Comparison of ENCODE assay signal across 17 mouse cellular contexts in the genomic region with DNA sequence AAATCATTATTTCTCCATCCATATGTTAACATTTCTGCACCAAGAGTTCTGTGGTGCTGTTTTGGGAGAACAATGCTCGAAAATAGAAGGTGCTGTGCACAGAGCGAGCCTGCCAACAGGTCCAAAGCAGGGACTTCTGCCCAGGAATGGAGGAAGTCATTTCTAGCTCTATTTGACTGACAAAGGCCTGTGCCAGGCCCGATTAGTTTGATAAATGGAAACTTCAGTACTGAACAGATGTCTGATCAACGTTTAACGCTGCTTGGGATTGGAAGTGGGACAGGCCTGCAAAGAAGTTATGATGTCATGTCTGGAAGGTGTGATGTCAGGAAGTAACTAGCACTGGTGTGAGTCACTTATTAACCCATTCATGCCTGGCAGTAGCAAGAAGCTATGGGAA. TPM values are rescaled to one million over a fixed set of nuclear protein-coding genes. Genes with fewer than 3 reads are reported as not detected.
"Had no signal": no experiment of that assay in that cellular context is flagged by ENCODE, and none has a peak within 500 bp of the region (broad histone marks: within the 10 kb centered on the region; RNA-seq: fewer than 3 reads in every experiment).

No protein-coding gene starts in this region.

- H3K27ac ChIP-seq: kidney, postnatal 0 days; left cerebral cortex, adult 2 months; limb, embryonic 10.5 days; liver, embryonic 15.5 days; midbrain, embryonic 13.5 days had no signal

- H3K4me1 ChIP-seq: limb, embryonic 10.5 days; liver, embryonic 15.5 days had no signal

- H3K4me3 ChIP-seq: left cerebral cortex, adult 2 months; limb, embryonic 10.5 days; liver, embryonic 15.5 days; midbrain, embryonic 13.5 days had no signal

- ATAC-seq: intestine, postnatal 0 days; lung, postnatal 0 days had no signal

- H3K9ac ChIP-seq: liver, embryonic 15.5 days; midbrain, embryonic 13.5 days had no signal

- H3K4me2 ChIP-seq: liver, embryonic 11.5 days; liver, embryonic 15.5 days; midbrain, embryonic 13.5 days had no signal

- H3K36me3 ChIP-seq: limb, embryonic 10.5 days; liver, embryonic 15.5 days; midbrain, embryonic 13.5 days had no signal

- H3K9me3 ChIP-seq: limb, embryonic 10.5 days; liver, embryonic 15.5 days; midbrain, embryonic 13.5 days had no signal

- DNase-seq: kidney, adult 8-10 months; kidney, postnatal 36 days; lung, adult 2 months; lung, postnatal 36 days; thymus, adult 18-20 months; thymus, postnatal 25 days had no signal

- H3K27me3 ChIP-seq: liver, embryonic 15.5 days; midbrain, embryonic 13.5 days had no signal

RNA-seq across cellular contexts. Expression of gene Gucy1b2, which starts 37.4 kb away (rescaled TPM):
- total RNA-seq: megakaryocyte progenitor cell, adult 5-6 weeks had no signal
- polyA plus RNA-seq: kidney, postnatal 0 days; liver, embryonic 15.5 days; lung, adult 2 months; spleen, adult 2 months; urinary bladder, adult 2 months had no signal
